Mouse (Mus musculus): ENCODE data around the gene Gm5447. TPM values are rescaled to one million over a fixed set of nuclear protein-coding genes. Genes with fewer than 3 reads are reported as not detected.

Gm5447 gene
- polyA plus RNA-seq, 1 experiment from 2014 or later = 0.15 TPM

DNA sequence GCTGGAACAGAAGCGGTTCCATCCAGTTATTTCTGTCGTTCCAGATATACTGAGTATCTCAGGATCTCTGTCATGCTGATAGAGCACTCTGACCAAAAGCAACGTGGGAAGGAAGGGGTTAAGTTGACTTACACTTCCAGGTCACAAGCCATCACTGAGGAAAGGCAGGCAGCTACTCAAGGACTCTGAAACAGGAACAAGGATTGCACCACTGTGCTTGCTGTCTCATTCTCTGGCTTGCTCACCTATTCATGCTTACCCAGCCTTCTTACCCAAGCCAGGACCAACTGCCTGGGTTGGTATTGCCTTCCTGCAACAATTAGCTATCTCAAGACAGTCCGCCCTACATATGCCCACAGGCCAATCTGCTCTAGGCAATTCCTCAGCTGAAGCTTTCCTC is 31.0 kb downstream of the Gm5447 start:
- no peaks in the 10 kb centered on the region for H3K9me3 ChIP-seq (replicated peaks; ENCODE audit: control insufficient read depth, low read length)
- no peak overlapping the region for H3K9ac ChIP-seq (replicated peaks; ENCODE audit: low read length)
- no peak for DNase-seq (ENCODE audit: low spot score)
- H3K36me3 ChIP-seq (replicated peaks; ENCODE audit: control insufficient read depth, insufficient read depth, low read depth, low read length) = no peaks in the 10 kb centered on the region
- H3K4me2 ChIP-seq (ENCODE audit: low read depth, low read length) = no peak overlapping the region
- no peak overlapping the region for H3K4me3 ChIP-seq (ENCODE audit: low read depth, low read length)
- H3K4me1 ChIP-seq (ENCODE audit: control insufficient read depth, insufficient read depth, low read length) = no peaks in the 10 kb centered on the region
- no peaks in the 10 kb centered on the region for H3K27me3 ChIP-seq (ENCODE audit: control insufficient read depth, insufficient read depth, low read length)
- H3K27ac ChIP-seq (replicated peaks; ENCODE audit: low read depth, low read length) = no peak overlapping the region
- no peak; the same call in 1 of the 2 replicates for ATAC-seq (replicated peaks; ENCODE audit: insufficient number of reproducible peaks, low FRiP score, low TSS enrichment, low read depth)
- WGBS = 61% methylated on average over 4 of the region's 4 CpGs

DNA sequence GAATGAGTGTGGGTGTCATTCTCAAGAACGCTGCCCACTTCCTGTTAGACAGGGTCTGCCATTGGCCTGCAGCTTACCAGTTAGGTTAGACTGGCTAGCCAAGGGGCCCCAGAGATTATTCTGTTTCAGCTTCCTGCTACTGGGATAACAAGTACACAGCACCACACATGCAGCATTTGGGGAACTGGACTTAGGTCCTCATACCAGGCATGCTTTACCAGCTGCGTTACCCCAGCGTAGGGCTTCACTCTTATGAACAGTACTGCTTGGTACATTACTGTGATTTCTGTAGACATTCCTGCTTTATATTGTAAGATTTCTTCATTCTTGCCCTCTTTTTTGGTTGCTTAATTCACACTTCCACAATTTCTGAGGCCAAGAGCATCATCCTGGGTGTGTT is 43.5 kb downstream of the Gm5447 start:
- H3K4me3 ChIP-seq (ENCODE audit: low read depth, low read length) = no peak overlapping the region
- no peaks in the 10 kb centered on the region for H3K27me3 ChIP-seq (ENCODE audit: control insufficient read depth, insufficient read depth, low read length)
- DNase-seq (ENCODE audit: low spot score) (no peak), ATAC-seq (replicated peaks; ENCODE audit: insufficient number of reproducible peaks, low FRiP score, low TSS enrichment, low read depth) (no peak)
- H3K9me3 ChIP-seq (replicated peaks; ENCODE audit: control insufficient read depth, low read length) = no peaks in the 10 kb centered on the region
- no peaks in the 10 kb centered on the region for H3K4me1 ChIP-seq (ENCODE audit: control insufficient read depth, insufficient read depth, low read length)
- H3K36me3 ChIP-seq (replicated peaks; ENCODE audit: control insufficient read depth, insufficient read depth, low read depth, low read length) = no peaks in the 10 kb centered on the region
- no peak overlapping the region for H3K9ac ChIP-seq (replicated peaks; ENCODE audit: low read length)
- H3K27ac ChIP-seq (replicated peaks; ENCODE audit: low read depth, low read length) = no peak overlapping the region
- no peak overlapping the region for H3K4me2 ChIP-seq (ENCODE audit: low read depth, low read length)
- 98% methylated on average over 3 of the region's 3 CpGs for WGBS

DNA sequence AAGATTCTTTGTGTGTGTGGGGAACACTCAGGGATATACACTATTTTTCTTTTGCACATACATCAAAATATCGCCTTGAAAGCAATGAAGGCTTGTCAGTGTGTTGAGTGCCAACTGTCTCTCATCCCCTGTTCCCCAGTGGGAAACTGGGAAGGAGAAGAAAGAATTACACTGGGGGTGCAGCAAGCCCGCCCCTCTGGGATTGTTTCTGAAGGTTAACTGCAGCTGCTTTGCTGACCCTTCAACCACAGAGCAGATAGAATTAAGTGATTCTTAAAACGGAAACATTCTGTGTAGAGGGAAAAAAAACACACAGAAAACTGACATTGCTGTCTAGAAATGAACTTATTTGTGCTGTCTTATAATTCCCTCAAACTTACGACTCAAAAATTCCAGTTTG is 47.5 kb downstream of the Gm5447 start:
- H3K27me3 ChIP-seq (ENCODE audit: control insufficient read depth, insufficient read depth, low read length) = no peaks in the 10 kb centered on the region
- H3K9me3 ChIP-seq (replicated peaks; ENCODE audit: control insufficient read depth, low read length) = no peaks in the 10 kb centered on the region
- H3K9ac ChIP-seq (replicated peaks; ENCODE audit: low read length) = no peak overlapping the region
- no peaks in the 10 kb centered on the region for H3K4me1 ChIP-seq (ENCODE audit: control insufficient read depth, insufficient read depth, low read length)
- no peak overlapping the region for H3K4me2 ChIP-seq (ENCODE audit: low read depth, low read length)
- H3K36me3 ChIP-seq (replicated peaks; ENCODE audit: control insufficient read depth, insufficient read depth, low read depth, low read length) = no peaks in the 10 kb centered on the region
- no peak overlapping the region for H3K27ac ChIP-seq (replicated peaks; ENCODE audit: low read depth, low read length)
- H3K4me3 ChIP-seq (ENCODE audit: low read depth, low read length) = no peak overlapping the region
- ATAC-seq (replicated peaks; ENCODE audit: insufficient number of reproducible peaks, low FRiP score, low TSS enrichment, low read depth) = no peak
- no peak for DNase-seq (ENCODE audit: low spot score)
- WGBS = 43% methylated on average over 4 of the region's 4 CpGs

DNA sequence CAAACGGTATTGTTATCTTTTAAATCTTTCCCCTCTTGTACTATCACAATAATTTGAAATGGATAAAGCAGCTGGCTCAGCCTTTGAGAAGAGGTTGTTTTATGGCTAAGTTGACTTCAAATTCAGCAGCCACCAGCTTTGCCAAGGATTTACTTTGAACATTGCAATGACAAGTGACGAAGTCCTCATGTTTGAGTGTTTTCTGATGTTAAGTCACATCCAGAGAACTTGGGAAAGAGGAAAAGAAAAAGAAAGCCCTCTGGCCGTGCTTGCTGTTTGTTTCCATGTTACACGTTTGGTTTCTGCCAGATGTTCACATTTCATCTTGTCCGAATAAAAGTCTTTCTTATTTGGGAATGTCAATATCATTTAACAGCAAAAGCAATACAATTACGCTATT is 47.9 kb downstream of the Gm5447 start:
- Histone ChIP-seq H3K4me2 (ENCODE audit: low read depth, low read length) (no peak overlapping the region), H3K27me3 (ENCODE audit: control insufficient read depth, insufficient read depth, low read length) (no peaks in the 10 kb centered on the region), H3K27ac (replicated peaks; ENCODE audit: low read depth, low read length) (no peak overlapping the region), H3K4me3 (ENCODE audit: low read depth, low read length) (no peak overlapping the region), H3K9ac (replicated peaks; ENCODE audit: low read length) (no peak overlapping the region), H3K9me3 (replicated peaks; ENCODE audit: control insufficient read depth, low read length) (no peaks in the 10 kb centered on the region), H3K36me3 (replicated peaks; ENCODE audit: control insufficient read depth, insufficient read depth, low read depth, low read length) (no peaks in the 10 kb centered on the region), H3K4me1 (ENCODE audit: control insufficient read depth, insufficient read depth, low read length) (no peaks in the 10 kb centered on the region)
- DNase-seq (ENCODE audit: low spot score) = peak; percentile 37
- ATAC-seq (replicated peaks; ENCODE audit: insufficient number of reproducible peaks, low FRiP score, low TSS enrichment, low read depth) = no peak
- WGBS = 31% methylated on average over 6 of the region's 6 CpGs

DNA sequence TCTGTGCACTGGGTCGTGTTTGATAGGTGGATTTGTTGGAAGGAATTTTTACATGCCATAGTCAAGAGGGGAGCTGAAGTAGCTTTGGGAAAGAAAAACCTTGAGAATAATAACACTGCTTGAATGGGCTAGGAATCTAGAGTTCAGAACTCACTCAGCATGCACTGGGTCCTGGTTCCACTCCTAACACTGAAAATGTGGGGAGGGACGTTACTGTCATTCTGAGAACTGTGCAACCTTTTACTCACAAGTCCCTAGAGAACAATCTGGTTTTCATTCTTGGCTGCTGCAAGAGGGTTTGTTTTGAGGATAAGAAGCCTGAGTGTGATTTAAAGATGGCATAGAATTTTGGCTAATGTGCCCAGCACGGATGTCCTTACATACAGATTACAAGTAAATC is 49.7 kb downstream of the Gm5447 start:
- no peaks in the 10 kb centered on the region for H3K9me3 ChIP-seq (replicated peaks; ENCODE audit: control insufficient read depth, low read length)
- H3K27ac ChIP-seq (replicated peaks; ENCODE audit: low read depth, low read length) = no peak overlapping the region
- DNase-seq (ENCODE audit: low spot score) (no peak), ATAC-seq (replicated peaks; ENCODE audit: insufficient number of reproducible peaks, low FRiP score, low TSS enrichment, low read depth) (no peak)
- no peak overlapping the region for H3K4me2 ChIP-seq (ENCODE audit: low read depth, low read length)
- WGBS = 67% methylated on average over 3 of the region's 3 CpGs
- H3K27me3 ChIP-seq (ENCODE audit: control insufficient read depth, insufficient read depth, low read length) = no peaks in the 10 kb centered on the region
- no peaks in the 10 kb centered on the region for H3K36me3 ChIP-seq (replicated peaks; ENCODE audit: control insufficient read depth, insufficient read depth, low read depth, low read length)
- no peaks in the 10 kb centered on the region for H3K4me1 ChIP-seq (ENCODE audit: control insufficient read depth, insufficient read depth, low read length)
- no peak overlapping the region for H3K9ac ChIP-seq (replicated peaks; ENCODE audit: low read length)
- no peak overlapping the region for H3K4me3 ChIP-seq (ENCODE audit: low read depth, low read length)

Other genes starting within 250 kb of the Gm5447 start
- gene Irf4, start 225.0 kb upstream of the Gm5447 start, polyA plus RNA-seq (2014; fragmentation: Nextera tagmentation; extraction: Ambion mirVana) = not detected in 2 replicates
- gene Hus1b, start 26.4 kb upstream of the Gm5447 start, polyA plus RNA-seq (2014; fragmentation: Nextera tagmentation; extraction: Ambion mirVana) = not detected in 2 replicates
- 41.5 and 43.8 TPM in 2 replicates for gene Exoc2, start 111 bp upstream of the Gm5447 start, polyA plus RNA-seq (2014; fragmentation: Nextera tagmentation; extraction: Ambion mirVana)

Data from embryonic facial prominence, embryonic 11.5 days (tissue).